Mouse (Mus musculus): ENCODE measurements at regions not wholly inside any gene's neighbourhood (a gene's known extent, or its start where the extent isn't known, plus 50 kb on each side); places are given as distances from the start of the nearest gene placed in this dataset.

GRCm38 (mm10) chr3:63638572-63638971 lies 154.9 kb upstream of the Gm34302 start:
- intact Hi-C loops (cut with DNase I) = no loop called here
- DNase-seq (ENCODE audit: low spot score) = no peak

DNA sequence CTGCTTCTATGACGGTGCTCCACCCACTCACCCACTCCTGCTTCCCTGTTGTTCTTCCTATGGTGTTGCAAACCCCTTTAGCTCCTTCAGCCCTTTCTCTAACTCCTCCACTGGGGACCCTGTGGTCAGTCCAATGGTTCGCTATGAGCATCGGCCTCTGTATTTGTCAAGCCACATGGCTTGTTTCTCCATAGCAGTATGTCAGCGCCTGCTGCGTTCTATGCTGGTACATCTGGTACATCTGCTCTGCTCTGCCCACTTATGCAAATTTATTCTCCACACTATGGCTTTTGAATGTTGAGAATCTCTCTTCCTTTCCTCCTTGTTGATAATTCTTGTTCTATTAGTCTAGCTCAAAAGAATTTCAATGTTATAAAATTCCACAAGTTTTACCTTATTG lies 154.2 kb upstream of the Gm34302 start:
- DNase-seq (ENCODE audit: low spot score) = no peak
- intact Hi-C loops (cut with DNase I) = no loop called here

DNA sequence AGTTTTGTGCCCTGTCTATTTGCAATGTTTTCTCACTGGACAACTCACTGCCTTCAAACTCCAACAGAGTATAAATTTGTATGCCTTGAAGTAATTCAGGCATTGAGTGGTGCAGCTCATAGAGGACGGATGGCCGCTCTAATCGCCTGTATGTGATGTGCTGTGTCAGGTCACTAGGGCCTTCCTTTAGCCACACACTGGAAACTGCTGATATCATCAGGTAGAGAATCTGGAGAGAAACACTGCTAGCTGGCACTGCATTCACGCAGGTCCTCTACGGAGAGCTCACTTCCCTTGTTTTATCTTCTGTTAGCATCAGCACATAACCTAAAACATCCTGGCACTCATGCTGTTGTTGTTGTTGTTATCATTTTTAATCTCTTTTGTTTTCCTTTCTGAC lies 144.0 kb upstream of the Gm34302 start:
- intact Hi-C loops (cut with DNase I) = no loop called here
- no peak for DNase-seq (ENCODE audit: low spot score)

- DNase-seq (ENCODE audit: low spot score) = no peak
- intact Hi-C loops (cut with DNase I) = no loop called here
Measured at GRCm38 (mm10) chr3:63616127-63616526, 132.4 kb upstream of the Gm34302 start.

GRCm38 (mm10) chr3:63613652-63614051 lies 130.0 kb upstream of the Gm34302 start:
- intact Hi-C loops (cut with DNase I) = no loop called here
- no peak for DNase-seq (ENCODE audit: low spot score)

DNA sequence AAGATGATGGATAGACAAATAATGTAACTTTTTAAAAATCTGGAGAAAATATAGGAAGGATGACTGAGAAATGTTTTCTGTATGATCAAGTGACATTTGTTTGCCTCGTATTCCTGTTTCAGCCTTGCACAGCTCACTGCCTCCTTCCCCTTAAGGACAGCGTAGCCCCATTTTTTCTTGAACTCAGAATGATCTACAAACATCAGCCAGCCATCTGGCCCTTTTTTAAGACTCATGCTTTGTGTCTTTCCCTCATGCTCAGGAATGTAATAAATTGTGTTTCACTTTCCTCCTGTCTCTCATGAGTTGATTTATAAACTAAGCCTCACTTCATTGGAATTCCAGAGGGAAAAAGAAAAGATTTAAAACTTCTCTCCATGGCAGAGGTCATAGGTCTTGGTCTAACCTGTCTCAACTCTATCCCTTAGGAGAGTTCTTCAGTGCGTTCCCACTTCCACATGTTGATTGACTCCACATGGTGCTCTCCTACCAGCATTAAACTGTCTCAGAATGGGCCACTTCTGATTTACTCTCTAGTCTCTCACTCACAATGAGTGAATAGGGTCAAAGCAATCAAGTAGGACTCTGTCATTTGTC lies 129.2 kb upstream of the Gm34302 start:
- no peak for DNase-seq (ENCODE audit: low spot score)
- intact Hi-C loops (cut with DNase I) = no loop called here

- no peak for DNase-seq (ENCODE audit: low spot score)
- intact Hi-C loops (cut with DNase I) = no loop called here
Measured at GRCm38 (mm10) chr3:63610113-63610919, 126.6 kb upstream of the Gm34302 start.

- no peak for DNase-seq (ENCODE audit: low spot score)
- intact Hi-C loops (cut with DNase I) = no loop called here
Measured at GRCm38 (mm10) chr3:63609454-63610112, 125.9 kb upstream of the Gm34302 start.

- no peak for DNase-seq (ENCODE audit: low spot score)
- intact Hi-C loops (cut with DNase I) = no loop called here
Measured at GRCm38 (mm10) chr3:63582717-63583696, 99.3 kb upstream of the Gm34302 start.

DNA sequence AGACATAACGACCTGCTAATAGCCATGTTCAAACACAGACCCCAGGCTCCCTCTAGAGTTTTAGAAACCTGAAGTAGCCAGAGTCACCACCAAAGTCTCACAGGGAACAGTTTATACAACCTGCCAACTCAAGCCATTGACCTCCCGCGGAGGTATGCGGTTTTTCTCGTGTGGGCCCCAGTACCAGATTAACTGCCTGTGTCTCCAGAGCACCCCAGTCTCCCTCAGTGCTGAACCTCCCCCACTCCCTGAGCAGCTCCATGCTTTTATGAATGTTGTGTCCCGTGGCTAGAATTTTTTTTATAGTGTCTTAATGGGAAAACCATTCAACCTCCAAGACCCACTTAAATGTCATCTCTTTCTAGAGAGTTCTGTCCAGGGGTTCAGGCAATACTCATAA lies 98.5 kb upstream of the Gm34302 start:
- intact Hi-C loops (cut with DNase I) = no loop called here
- no peak for DNase-seq (ENCODE audit: low spot score)

- no peak for DNase-seq (ENCODE audit: low spot score)
Measured at GRCm38 (mm10) chr3:63570607-63571353, 87.1 kb upstream of the Gm34302 start.

GRCm38 (mm10) chr3:63570082-63570481 lies 86.4 kb upstream of the Gm34302 start:
- no peak for DNase-seq (ENCODE audit: low spot score)
- intact Hi-C loops (cut with DNase I) = loop anchor here (1.0 kb wide), 1 partner anchor 298 kb away; no protein-coding TSS in a partner anchor

More at GRCm38 (mm10) chr3:63570607-63571353, 87.1 kb upstream of the Gm34302 start:
- intact Hi-C loops (cut with DNase I) = loop anchor here (1.0 kb wide), 1 partner anchor 298 kb away; no protein-coding TSS in a partner anchor

DNA sequence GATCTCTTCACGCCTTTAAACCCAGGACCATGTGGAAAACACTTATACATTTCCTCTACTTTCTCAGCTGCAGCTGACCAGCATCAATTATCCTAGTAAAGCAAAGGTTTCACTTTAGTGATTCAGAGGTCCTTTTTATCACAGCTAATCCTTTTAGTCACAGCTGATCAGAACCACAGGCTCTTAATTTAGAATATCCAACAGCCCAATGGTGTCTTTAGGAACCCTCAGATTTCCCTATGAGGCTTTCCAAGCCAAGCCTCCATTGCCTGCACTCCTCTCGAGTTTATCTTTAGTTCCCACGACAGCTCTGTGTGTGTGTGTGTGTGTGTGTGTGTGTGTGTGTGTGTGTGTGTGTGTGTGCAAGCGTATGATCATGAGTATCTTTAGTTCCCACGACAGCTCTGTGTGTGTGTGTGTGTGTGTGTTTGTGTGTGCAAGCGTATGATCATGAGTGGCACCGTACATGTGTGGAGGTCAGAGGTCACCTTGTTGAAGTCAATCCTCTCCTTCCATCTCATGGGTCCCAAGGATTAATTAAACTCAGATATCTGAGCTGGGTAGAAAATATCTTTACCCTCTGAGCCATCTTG lies 85.4 kb upstream of the Gm34302 start:
- intact Hi-C loops (cut with DNase I) = no loop called here
- DNase-seq (ENCODE audit: low spot score) = no peak

DNA sequence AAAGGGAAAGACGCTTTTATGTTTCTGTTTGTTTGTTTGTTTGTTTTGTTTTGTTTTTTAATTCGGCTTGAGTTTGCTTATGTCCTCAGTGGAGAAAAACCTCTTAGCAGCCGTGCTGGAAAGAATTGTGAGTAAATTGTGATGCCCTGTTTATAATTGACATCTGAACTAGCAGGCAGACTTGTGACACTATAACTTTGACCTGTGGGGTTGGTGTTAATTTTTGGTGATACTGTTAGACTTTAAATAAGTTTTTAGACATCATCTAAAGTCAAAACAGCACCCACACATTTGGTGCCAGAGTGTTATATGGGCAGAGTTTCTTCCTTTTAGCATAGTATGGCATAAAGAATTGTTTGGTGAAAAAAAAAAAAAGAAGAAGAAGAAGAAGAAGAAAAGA lies 84.0 kb upstream of the Gm34302 start:
- intact Hi-C loops (cut with DNase I) = no loop called here
- DNase-seq (ENCODE audit: low spot score) = no peak

DNA sequence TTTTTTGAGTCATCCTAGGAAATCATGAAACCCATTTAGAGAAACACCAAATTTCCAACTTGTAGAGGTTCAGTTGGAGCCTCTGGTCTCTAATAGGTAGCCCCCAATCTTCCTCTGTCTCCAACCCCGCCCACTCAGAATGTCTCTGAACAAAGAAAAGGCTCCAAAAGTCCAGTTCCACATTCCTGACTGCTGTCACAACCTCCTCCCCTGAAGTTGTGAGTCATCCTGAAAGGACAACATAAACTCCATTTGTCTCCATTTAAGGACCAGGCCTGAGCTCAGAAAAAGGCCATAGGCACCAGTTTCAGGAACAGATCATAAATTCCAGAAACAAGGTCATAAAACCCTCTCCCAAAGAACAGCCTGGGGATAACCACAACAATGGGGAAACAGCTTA lies 79.4 kb upstream of the Gm34302 start:
- intact Hi-C loops (cut with DNase I) = no loop called here
- DNase-seq (ENCODE audit: low spot score) = no peak

DNA sequence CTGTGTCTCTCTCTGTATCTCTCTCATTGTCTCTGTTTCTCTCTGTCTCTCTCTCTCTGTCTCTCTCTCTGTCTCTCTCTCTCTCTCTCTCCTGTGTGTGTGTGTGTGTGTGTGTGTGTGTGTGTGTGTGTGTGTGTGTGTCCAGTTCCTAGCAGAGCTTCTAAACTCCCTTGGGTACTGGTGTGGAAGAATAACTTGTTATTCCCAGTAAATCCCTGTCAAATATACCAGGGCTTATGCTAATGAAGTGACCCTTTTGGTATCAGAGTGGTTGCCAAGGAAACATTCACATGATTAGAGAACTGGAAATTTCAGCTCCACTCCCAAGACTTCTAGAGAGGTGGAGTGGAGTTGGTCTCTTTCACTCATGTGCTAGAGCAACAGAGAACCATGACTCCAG lies 78.9 kb upstream of the Gm34302 start:
- no peak for DNase-seq (ENCODE audit: low spot score)
- intact Hi-C loops (cut with DNase I) = no loop called here

DNA sequence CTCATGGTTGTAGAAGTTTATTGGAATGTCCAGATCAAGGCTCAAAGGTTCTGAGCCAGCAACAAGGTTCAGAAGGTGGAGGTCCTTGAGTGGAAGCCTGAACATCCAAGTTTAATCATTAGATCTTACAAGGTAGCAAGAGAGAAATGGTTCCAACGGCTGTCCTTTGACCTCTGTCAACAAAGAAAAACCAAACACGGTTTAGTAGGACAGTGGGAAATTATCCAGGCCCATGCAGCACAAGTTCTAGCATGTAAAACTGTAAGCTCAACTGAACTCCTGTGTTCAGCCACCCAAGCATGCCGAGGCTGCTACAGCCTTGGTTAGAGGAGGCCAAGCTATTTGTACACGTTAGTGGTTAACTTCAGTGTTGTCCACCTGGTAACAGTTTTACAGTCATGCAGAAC lies 77.1 kb upstream of the Gm34302 start:
- intact Hi-C loops (cut with DNase I) = no loop called here
- no peak for DNase-seq (ENCODE audit: low spot score)

- DNase-seq (ENCODE audit: low spot score) = no peak
- intact Hi-C loops (cut with DNase I) = loop anchor here (5.0 kb wide), 2 partner anchors 311 to 371 kb away; partner anchors contain the start of gene E130311K13Rik
Measured at GRCm38 (mm10) chr3:63556741-63557140, 73.1 kb upstream of the Gm34302 start.

DNA sequence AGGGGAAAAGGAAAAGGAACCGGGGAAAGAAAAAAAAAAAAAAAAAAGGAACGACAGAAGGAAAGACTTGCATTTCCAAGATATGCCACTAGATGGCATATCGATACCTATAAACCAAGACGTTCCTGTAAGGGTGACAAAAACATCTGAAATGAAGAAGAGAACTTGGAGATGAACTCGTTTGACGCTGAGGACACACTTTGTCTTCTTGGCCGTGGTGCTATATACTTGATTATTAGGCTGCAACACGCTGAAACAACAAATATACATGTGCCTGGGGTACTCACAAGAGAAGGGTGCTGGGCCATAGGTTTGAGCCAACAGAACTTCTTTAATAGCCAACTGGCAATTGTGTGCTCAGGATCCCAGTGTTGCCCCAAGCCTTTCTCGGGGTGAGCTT lies 71.2 kb upstream of the Gm34302 start:
- no peak for DNase-seq (ENCODE audit: low spot score)
- intact Hi-C loops (cut with DNase I) = loop anchor here (5.0 kb wide), 2 partner anchors 312 to 372 kb away; partner anchors contain the start of gene E130311K13Rik

Measured in heart, postnatal 25 days (tissue).